Mouse (Mus musculus) E14TG2a.4 (cell line): ENCODE measurements around the gene Pik3cd.

ENCODE experiments used
- H3K27me3 ChIP-seq: 2 replicates; pipeline ENCODE4 v1.6.1; 2014; ENCODE audit warnings: low read length, control low read depth; ENCODE audit not compliant: insufficient read depth
- H3K36me3 ChIP-seq: 2 replicates; pipeline ENCODE4 v1.6.1; 2014; ENCODE audit warnings: low read length, control low read depth; ENCODE audit not compliant: insufficient read depth
- H3K4me1 ChIP-seq: replicated peaks from 2 replicates; pipeline ENCODE4 v1.6.1; 2014; ENCODE audit warnings: low read depth, low read length, control low read depth
- H3K4me3 ChIP-seq: replicated peaks from 2 replicates; pipeline ENCODE4 v1.5.1; 2014; ENCODE audit warnings: mild to moderate bottlenecking, low read length
- H3K9me3 ChIP-seq: 2 replicates; pipeline ENCODE4 v1.6.1; 2014; ENCODE audit warnings: low read length, control low read depth
- CTCF ChIP-seq: conservative IDR thresholded peaks from 2 replicates; pipeline ENCODE4 v1.5.1; 2014; ENCODE audit warnings: low read length
- NANOG ChIP-seq: IDR thresholded peaks from 2 replicates; pipeline ENCODE4 v1.6.1; 2014; ENCODE audit warnings: borderline replicate concordance, low read length, mixed read lengths
- POU5F1 ChIP-seq: IDR thresholded peaks from 2 replicates; pipeline ENCODE4 v1.6.1; 2014; ENCODE audit warnings: low read length, borderline replicate concordance

The Pik3cd gene

GRCm38 (mm10) chr4:149737383-149738324, 35.3 kb upstream of the Pik3cd start, which contains the start of gene Tmem201:
Gene Tmem201 (minus strand): TSS chr4:149738044.
- H3K36me3 ChIP-seq = peaks cover 39% of the 10 kb centered on the region
- H3K4me3 ChIP-seq = peak within 1 kb of the TSS; percentile 96
- no peaks in the 10 kb centered on the region for H3K9me3 ChIP-seq
- peaks cover 79% of the 10 kb centered on the region for H3K4me1 ChIP-seq
- TF ChIP-seq NANOG = no peak
- peak; percentile 38 for TF ChIP-seq CTCF
- no peaks in the 10 kb centered on the region for H3K27me3 ChIP-seq

GRCm38 (mm10) chr4:149736581-149736980, 34.2 kb upstream of the Pik3cd start:
- no peak for TF ChIP-seq POU5F1
- no peak for TF ChIP-seq CTCF
- TF ChIP-seq NANOG = no peak
- Histone ChIP-seq H3K9me3 (no peaks in the 10 kb centered on the region), H3K4me3 (peak overlapping the region; percentile 96), H3K27me3 (no peaks in the 10 kb centered on the region), H3K4me1 (peaks cover 83% of the 10 kb centered on the region), H3K36me3 (peaks cover 44% of the 10 kb centered on the region)

GRCm38 (mm10) chr4:149735624-149736250, 33.4 kb upstream of the Pik3cd start:
- no peaks in the 10 kb centered on the region for H3K9me3 ChIP-seq
- H3K36me3 ChIP-seq = peaks cover 44% of the 10 kb centered on the region
- peaks cover 89% of the 10 kb centered on the region for H3K4me1 ChIP-seq
- TF ChIP-seq POU5F1 (no peak), NANOG (no peak), CTCF (no peak)
- H3K4me3 ChIP-seq = 0 out of 2 replicates have a peak overlapping the region, but pooled peaks have one; percentile 30
- no peaks in the 10 kb centered on the region for H3K27me3 ChIP-seq

- Histone ChIP-seq H3K4me1 (peaks cover 88% of the 10 kb centered on the region), H3K4me3 (no peak overlapping the region), H3K36me3 (peaks cover 53% of the 10 kb centered on the region), H3K9me3 (no peaks in the 10 kb centered on the region), H3K27me3 (no peaks in the 10 kb centered on the region)
- TF ChIP-seq POU5F1 = no peak
- no peak for TF ChIP-seq NANOG
- TF ChIP-seq CTCF = no peak
These were observed 32.5 kb upstream of the Pik3cd start for GRCm38 (mm10) chr4:149734730-149735475.

- Histone ChIP-seq H3K4me3 (peak overlapping the region; percentile 37; the same call in 1 of the 2 replicates), H3K27me3 (no peaks in the 10 kb centered on the region), H3K9me3 (no peaks in the 10 kb centered on the region), H3K4me1 (peaks cover 88% of the 10 kb centered on the region), H3K36me3 (peaks cover 59% of the 10 kb centered on the region)
- TF ChIP-seq CTCF (no peak), NANOG (no peak), POU5F1 (no peak)
These were observed 31.9 kb upstream of the Pik3cd start for GRCm38 (mm10) chr4:149734246-149734645.

GRCm38 (mm10) chr4:149733748-149734147, 31.4 kb upstream of the Pik3cd start:
- no peaks in the 10 kb centered on the region for H3K27me3 ChIP-seq
- H3K4me3 ChIP-seq = peak overlapping the region; percentile 37; the same call in 1 of the 2 replicates
- peaks cover 64% of the 10 kb centered on the region for H3K36me3 ChIP-seq
- H3K4me1 ChIP-seq = peaks cover 90% of the 10 kb centered on the region
- H3K9me3 ChIP-seq = no peaks in the 10 kb centered on the region
- no peak for TF ChIP-seq POU5F1
- no peak for TF ChIP-seq CTCF
- TF ChIP-seq NANOG = no peak

GRCm38 (mm10) chr4:149732800-149733199, 30.4 kb upstream of the Pik3cd start:
- Histone ChIP-seq H3K27me3 (no peaks in the 10 kb centered on the region), H3K4me3 (no peak overlapping the region), H3K36me3 (peaks cover 74% of the 10 kb centered on the region), H3K9me3 (no peaks in the 10 kb centered on the region), H3K4me1 (peaks cover 90% of the 10 kb centered on the region)
- no peak for TF ChIP-seq POU5F1
- TF ChIP-seq CTCF = no peak
- no peak for TF ChIP-seq NANOG

GRCm38 (mm10) chr4:149732313-149732712, 29.9 kb upstream of the Pik3cd start:
- TF ChIP-seq CTCF = no peak
- Histone ChIP-seq H3K27me3 (no peaks in the 10 kb centered on the region), H3K36me3 (peaks cover 79% of the 10 kb centered on the region), H3K4me1 (peaks cover 95% of the 10 kb centered on the region), H3K4me3 (no peak overlapping the region), H3K9me3 (no peaks in the 10 kb centered on the region)
